Mouse (Mus musculus) sigmoid colon, adult 10 weeks (tissue): ENCODE measurements around the gene Cngb1. TPM values are rescaled to one million over a fixed set of nuclear protein-coding genes. Genes with fewer than 3 reads are reported as not detected.

Source experiments
- polyA plus RNA-seq: library from polyadenylated mRNA; stranded (reverse); fragments of 350-450 nt; fragmentation: Illumina TruSeq; extraction: RNeasy Lipid Tissue Mini Kit (QIAGEN cat#74804); gene quantifications from one replicate; pipeline ENCODE4 v1.2.3, GENCODE M21; 2014; ENCODE audit warnings: low read depth, low replicate concordance

Cngb1 gene
- polyA plus RNA-seq, result 0.22 TPM

DNA sequence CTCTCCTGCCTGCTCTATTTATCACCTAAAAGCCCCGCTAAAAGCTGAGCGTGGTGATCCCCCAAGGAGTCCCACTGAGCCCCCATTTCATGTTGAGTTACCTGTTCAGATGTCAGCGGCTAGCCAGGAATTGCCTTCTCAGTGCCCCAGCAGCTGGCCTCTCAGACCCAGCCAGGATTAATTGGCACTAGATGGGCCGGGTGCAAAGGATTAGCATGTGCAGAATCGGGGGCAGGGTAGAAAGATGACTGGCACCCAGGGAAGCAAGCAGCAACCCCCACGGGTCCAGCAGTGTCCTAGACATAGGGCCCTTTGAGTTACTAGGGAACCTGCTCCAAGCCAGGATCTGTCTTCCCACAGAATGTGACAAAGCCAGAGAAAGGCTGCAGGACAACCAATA is at the start of gene Cngb1:
Cngb1 (minus strand) TSS at position 155 of the 400 bp plus-strand sequence.

DNA sequence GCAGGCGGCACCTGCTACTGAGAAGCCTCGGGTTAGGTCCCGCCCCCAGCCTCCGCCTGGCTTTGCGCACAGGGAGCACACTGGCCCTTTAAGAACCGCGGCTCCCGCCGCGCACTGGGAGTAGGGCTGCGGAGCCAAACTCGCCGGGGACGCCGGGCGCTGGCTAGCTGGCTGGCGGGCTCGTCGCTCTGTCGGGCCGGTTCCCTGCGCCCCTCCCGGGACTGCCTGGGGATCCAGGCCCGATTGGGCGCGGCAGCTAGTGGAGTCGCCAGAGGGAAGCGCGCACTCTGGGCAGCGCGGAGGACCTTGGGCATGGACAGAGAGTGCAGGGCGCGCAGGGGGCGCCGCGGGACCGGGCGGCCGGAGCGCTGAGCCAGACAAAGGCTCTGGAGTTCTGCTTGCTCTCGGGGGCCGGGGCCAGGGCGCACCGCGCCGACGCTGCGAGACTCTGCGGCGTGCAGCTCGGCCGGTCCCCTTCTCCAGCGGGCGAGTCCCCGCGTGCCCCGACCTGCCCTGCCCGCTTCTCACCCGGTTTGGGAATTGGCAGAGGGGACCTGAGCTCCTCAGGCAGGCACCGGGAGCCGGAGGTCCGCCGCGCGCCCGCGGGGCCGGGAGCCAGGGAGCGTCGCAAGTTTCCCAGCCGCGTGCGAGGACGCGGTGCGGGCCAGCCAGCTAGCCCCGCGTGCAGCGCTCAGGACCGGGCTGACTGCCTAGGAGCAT is 45.9 kb upstream of the Cngb1 start, which contains the start of gene Mmp15:
Mmp15 (plus strand) TSS at position 118 of the 720 bp plus-strand sequence.

DNA sequence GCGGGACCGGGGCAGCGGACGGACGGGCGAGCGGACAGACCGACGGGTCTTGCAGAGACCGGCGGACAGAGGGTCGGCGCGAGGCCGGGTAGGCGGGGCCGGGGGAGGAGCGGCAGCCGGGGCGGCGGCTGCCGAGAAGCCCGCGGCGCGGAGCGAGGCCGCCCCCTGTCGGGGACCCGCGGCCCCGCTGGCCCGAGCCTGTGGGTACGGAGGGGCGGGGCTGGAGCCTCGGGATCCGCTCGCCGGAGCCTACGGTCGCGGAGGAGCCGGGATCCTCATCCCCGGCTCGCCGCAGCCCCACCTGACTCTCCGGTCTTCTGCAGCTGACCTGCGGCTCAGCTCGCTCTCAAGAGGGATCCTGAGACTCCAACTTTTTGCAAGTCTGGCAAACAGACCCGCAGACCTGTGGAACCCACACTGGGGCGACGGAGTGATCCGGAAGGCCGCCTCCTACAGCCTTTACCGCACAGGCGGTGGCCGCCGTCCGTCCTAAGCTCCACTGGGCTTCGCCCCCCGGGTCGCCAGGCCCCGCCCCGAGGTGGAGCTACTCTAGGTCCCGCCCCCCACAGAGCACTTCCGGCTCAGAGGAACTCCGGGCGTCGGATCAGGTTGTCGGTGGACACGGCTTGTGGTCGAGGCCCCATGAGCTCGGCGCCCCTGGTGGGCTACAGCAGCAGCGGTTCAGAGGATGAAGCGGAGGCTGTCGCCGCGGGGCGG is 25.5 kb upstream of the Cngb1 start, which contains the start of the genes Zfp319 and Usb1:
Zfp319 (minus strand) TSS at position 231 of the 717 bp plus-strand sequence.
Usb1 (plus strand) TSS at position 565 of the 717 bp plus-strand sequence.

GRCm38 (mm10) chr8:95310342-95310970 is 4.1 kb upstream of the Cngb1 start, which contains the start of gene Tepp:
TSS of gene Tepp (plus strand) at chr8:95310566.

DNA sequence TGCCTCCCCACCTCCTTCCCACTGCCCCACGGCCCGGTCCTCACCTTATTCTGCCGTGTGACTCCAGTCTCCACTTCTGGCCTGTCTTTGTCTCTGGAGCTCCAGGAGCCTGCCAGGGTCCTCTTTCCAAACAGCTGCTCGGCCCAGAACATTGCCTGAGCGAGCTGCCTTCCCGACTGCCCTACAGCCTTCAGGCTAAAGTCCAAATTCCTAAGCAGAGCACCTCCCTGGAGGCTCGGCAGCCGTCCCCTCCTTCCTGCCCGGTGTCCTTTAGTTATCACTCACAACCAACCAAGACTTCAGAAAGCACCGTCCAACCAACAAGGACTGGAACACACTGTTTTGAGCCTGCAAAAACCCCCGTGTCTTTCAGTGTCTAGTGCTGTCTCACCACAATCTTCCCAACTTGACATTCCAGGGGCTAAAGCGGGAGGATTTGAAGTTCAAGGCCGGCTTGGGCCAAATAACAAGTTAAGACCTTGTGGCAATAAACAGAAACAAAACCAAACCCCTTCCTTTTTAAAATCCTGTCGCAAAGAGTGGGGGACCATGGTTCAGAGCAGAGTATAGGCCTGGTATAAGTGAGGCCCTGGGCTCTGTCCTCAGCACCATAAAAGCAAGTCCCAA is 103.6 kb downstream of the Cngb1 start, which contains the start of gene Kifc3:
Kifc3 (minus strand) TSS at position 164 of the 627 bp plus-strand sequence.

Other genes starting within 250 kb of the Cngb1 start
- 0.22 TPM for gene Katnb1, start 225.4 kb downstream of the Cngb1 start, polyA plus RNA-seq
- not detected for gene Kifc3, start 103.8 kb downstream of the Cngb1 start, polyA plus RNA-seq
- gene Tepp, start 4.0 kb upstream of the Cngb1 start, polyA plus RNA-seq, result not detected
- 1.8 TPM for gene Zfp319, start 25.4 kb upstream of the Cngb1 start, polyA plus RNA-seq
- 2.1 TPM for gene Usb1, start 25.7 kb upstream of the Cngb1 start, polyA plus RNA-seq
- gene Mmp15, start 45.7 kb upstream of the Cngb1 start, polyA plus RNA-seq, result 3.1 TPM
- 73.4 TPM for gene Cfap20, start 128.3 kb upstream of the Cngb1 start, polyA plus RNA-seq
- 162 TPM for gene Csnk2a2, start 183.5 kb upstream of the Cngb1 start, polyA plus RNA-seq
- gene Ccdc113, start 227.5 kb upstream of the Cngb1 start, polyA plus RNA-seq, result not detected